Mouse (Mus musculus): ENCODE results near the gene Copz2. TPM values are rescaled to one million over a fixed set of nuclear protein-coding genes. Genes with fewer than 3 reads are reported as not detected.
"Not testable (repeated sequence)": the region's sequence is repeated elsewhere in the genome, so short reads cannot be mapped to it uniquely, and the experiment has no call there.

The Copz2 gene
- 10 to 100 TPM; 56.5 to 60.6 TPM for total RNA-seq (2021)
- long read RNA-seq, experiment 1, transcript Copz2-201 (9 exons, 930 nt) = major isoform, 21 of 21 reads
- long read RNA-seq, experiment 1, partial matches to known transcripts = 0 of 21 reads
- long read RNA-seq, experiment 1, other reads (novel, unspliced or antisense) = 0 of 21 reads
- long read RNA-seq, experiment 2, transcript Copz2-201 (9 exons, 930 nt) = major isoform, 47 of 49 reads
- long read RNA-seq, experiment 2, partial matches to known transcripts = 0 of 49 reads
- long read RNA-seq, experiment 2, other reads (novel, unspliced or antisense) = 2 of 49 reads

DNA sequence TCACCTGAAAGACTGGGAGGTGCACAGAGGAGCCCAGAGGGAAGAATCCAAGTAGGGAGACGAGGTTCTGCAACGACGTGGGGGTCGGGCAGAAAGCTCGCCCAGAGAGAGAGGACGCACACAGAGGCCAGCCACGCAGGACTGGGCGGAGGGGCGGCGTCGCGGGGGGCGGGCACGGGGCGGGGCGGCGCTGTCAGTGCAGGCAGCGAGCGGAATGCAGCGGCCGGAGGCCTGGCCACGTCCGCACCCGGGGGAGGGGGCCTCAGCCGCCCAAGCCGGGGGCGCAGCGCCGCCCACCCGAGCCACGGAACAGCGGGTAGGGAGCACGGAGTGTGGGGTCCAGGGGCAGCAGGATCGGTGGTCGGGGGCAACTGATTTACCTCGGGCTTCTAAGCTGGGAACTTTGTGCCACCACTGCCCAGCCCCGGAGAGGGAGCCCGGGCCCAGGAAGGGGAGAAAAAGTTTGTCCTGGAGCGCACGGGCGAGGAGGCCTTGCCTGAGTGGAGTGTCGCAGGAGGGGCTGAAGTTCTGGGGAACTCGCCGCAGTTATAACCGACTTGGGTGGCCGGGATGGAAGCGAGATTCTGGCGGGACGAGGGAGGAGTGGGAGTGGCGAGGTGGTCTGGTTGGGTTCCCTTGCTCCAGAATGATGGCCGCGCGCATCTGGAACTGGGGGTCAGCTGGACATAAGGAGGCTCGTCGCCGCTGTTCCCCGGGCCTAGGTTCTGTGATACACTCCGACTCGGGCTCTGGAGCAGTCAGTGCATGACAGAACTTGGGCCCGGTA lies at the start of gene Copz2:
TSS of gene Copz2 (plus strand) at position 190 of the 787 bp plus-strand sequence.
- peak; percentile 64 to 67 for DNase-seq (ENCODE audit: low spot score in 2 of 2)

DNA sequence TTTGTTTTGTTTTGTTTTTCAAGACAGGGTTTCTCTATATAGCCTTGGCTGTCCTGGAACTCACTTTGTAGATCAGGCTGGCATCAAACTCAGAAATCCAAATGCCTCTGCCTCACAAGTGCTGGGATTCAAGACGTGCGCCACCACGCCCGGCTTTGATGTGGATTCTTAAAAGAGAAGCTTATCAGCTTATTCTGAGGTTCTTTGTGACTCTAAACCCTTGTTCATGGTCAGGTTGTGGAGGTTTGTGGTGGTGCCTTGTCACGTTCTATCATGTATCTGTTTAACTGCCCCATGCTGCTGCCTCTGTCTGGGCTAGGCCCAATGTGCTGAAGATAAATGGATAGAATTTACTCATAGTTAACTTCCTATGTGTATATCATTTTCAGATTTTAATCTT lies 44.1 kb upstream of the Copz2 start:
- peak in 1 of 2 experiments; percentile 7 for DNase-seq (ENCODE audit: low spot score in 2 of 2)

GRCm38 (mm10) chr11:96808066-96808465 lies 41.6 kb upstream of the Copz2 start:
- no peak for DNase-seq (ENCODE audit: low spot score in 2 of 2)

DNA sequence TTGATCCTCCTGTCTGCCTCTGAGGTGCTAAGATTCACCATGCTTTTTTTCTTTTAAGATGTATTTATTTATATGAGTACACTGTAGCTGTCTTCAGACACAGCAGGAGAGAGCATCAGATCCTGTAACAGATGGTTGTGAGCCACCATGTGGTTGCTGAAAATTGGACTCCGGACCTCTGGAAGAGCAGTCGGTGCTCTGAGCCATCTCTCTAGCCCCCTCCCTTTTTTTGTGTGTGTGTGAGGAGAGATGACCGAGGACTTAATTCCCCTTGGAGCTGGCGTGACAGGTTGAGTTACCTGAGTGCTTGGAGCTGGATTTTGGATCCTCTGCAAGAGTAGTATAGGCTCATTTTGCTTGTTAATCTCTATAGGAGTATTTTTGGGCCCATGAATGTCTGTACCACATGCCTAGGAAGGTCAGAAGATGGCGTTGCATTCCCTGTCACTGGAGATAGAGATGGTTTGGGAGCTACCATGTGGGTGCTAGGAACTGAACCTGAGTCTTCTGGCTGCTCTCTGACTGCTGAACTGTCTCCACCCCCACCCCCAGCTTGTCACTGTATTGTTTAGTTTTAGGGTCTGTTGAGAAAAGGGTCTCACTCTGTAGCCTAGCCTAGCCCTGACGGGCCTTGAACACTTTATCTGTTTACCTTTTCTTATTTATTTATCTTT lies 40.0 kb upstream of the Copz2 start:
- DNase-seq (ENCODE audit: low spot score in 2 of 2) = no peak

DNA sequence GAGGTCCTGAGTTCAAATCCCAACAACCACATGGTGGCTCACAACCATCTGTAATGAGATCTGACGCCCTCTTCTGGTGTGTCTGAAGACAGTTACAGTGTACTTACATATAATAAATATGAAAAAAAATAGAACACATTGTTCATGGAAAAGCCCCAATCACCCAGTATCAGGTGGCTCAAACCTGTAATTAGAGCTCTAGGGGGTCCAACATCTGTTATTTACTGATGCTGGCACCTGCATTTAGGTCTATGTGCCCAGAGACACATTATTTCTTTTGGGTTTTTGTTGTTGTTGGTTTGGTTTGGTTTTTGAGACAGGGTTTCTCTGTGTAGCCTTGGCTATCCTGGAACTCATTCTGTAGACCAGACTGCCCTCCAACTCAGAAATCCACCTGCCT lies 38.5 kb upstream of the Copz2 start:
- not testable (repeated sequence) for DNase-seq (ENCODE audit: low spot score in 2 of 2)

- no peak for DNase-seq (ENCODE audit: low spot score in 2 of 2)
Measured at GRCm38 (mm10) chr11:96813455-96813854, 36.2 kb upstream of the Copz2 start.

GRCm38 (mm10) chr11:96813920-96814319 lies 35.8 kb upstream of the Copz2 start:
- no peak for DNase-seq (ENCODE audit: low spot score in 2 of 2)

- no peak for DNase-seq (ENCODE audit: low spot score in 2 of 2)
Measured at GRCm38 (mm10) chr11:96814443-96814842, 35.2 kb upstream of the Copz2 start.

- DNase-seq (ENCODE audit: low spot score in 2 of 2) = no peak
Measured at GRCm38 (mm10) chr11:96815895-96816294, 33.8 kb upstream of the Copz2 start.

DNA sequence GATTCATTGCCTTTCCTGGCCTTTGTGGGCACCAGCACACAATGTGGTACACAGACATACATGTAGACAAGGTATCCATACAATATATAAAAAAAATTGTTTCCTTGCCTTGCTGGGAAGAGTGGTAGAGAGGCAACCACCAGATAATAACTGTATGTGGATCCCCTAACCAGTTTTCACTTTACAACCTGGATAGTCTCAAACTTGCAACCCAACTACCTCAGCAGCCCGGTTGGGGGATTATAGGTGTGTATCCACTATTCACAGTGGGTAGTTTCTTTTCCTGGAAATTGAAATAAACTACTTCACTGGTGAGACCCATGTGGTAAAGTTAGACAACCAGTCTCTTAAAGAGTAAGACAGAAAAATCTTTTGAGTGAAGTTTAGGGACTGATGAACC lies 33.2 kb upstream of the Copz2 start:
- DNase-seq (ENCODE audit: low spot score in 2 of 2) = no peak

- no peak for DNase-seq (ENCODE audit: low spot score in 2 of 2)
Measured at GRCm38 (mm10) chr11:96816979-96817378, 32.7 kb upstream of the Copz2 start.

DNA sequence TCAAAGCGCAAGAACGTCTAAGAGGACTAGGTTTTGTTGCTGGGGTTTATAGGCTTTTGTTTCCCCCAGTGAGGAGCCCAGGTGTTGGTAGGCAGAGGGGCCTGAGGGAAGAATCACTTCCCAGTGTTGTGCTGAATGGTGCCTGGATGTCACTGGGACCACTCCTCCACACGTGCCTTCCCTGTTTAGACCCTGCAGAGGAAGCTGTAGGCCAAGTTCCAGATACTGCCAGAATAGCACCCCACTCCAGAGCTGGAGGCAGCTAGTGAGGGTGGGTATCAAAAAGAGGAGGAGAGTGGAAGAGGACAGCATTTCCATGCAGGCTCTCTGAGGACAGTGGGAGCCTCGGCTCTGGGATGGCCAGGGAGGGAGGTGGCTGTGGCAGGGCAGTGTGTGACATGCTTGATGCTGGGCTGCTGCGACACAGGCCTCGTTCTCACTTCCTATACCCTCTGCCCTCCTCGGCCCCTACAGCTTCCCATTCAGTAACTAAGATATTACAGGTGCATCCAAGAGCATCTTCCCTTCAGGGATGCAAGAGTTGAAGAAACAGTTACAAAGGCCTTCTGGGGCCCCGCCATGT lies 31.5 kb upstream of the Copz2 start:
- no peak for DNase-seq (ENCODE audit: low spot score in 2 of 2)

DNA sequence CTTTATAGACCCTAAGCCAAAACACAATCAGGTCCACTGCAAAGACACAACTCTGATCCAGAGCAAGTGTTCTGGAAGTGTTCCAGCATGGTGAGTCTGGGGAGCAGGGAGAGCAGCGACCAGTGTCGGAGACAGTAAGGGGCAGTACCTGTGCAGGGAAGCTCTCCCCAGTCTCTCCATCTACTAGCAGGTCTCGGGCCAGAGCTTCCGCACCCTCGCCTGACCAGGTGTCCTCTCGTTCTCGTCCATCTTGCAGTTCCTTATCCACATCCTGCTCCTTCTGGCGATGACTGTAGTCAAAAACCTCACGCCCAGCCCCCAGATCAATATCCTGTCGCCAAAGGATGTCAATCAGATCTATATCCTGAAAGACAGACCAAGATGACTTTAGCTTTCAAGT lies 27.7 kb upstream of the Copz2 start:
- no peak for DNase-seq (ENCODE audit: low spot score in 2 of 2)

GRCm38 (mm10) chr11:96822675-96823470 lies 26.8 kb upstream of the Copz2 start:
- DNase-seq (ENCODE audit: low spot score in 2 of 2) = peak in 1 of 2 experiments; percentile 47

- DNase-seq (ENCODE audit: low spot score in 2 of 2) = peak in 1 of 2 experiments; percentile 26
Measured at GRCm38 (mm10) chr11:96823471-96823837, 26.2 kb upstream of the Copz2 start.

DNA sequence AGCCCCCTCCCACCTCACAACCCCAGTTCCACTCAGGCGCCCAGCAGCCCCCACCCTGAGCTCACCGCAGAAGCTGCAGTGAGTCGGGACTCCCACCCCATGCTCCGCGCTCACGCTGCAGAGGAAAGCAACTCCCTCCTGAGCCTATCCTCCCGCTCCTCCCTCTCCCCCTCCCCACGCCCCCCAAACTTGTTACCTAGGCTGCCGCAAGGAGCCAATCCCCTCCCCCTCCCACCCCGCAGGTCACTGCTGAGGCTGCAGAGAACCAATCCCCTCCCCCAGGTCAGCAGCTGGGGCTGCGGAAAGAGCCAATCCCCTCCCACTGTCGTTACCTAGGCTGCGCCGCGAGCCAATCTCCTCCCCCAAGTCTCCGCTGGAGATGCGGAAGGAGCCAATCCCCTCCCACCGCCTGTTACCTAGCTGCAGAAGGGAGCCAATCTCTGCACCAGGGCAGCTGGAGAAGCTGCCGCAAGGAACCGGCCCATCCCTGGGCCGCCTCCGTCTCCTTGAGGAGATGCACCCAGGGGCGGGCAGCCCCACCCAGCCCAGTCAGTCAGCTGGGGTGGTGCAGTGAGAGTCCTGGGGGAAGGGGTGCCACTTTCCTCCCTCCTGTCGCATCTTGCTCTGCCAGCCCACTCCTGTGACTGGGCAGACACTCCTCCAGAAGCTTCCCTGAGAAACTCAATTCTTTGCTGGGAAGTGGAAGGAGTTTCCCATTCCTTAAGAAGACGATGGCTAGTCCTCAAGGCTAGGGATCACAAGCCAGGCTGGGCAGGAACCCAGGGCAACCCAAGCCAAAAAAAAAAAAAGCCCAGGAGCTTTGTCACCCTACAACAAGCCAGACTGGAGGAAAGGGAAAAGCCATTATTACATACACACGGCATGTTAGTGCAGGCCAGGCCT lies 25.5 kb upstream of the Copz2 start:
- DNase-seq (ENCODE audit: low spot score in 2 of 2) = peak; percentile 76 to 82

- peak; percentile 58 to 75 for DNase-seq (ENCODE audit: low spot score in 2 of 2)
Measured at GRCm38 (mm10) chr11:96824783-96825495, 24.7 kb upstream of the Copz2 start.

DNA sequence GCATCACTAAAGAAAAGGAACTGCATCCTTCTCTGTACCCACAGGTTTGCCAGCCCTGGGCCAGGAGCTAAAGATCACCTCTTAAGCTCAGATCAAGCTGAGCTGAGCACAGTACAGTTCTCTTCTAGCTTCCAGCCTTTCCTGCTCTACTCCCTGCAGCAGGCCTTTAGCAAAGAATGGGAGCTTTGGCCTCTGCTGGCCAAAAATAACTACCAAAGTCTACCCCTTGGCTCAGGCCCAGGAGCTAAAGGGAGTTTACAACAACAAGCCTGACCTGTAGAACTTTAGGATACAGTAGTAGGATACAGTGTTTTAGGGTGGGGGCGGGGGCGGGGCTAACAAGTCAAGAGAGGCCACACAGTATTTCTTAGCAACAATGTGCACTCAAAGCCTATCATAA lies 23.2 kb upstream of the Copz2 start:
- DNase-seq (ENCODE audit: low spot score in 2 of 2) = no peak

GRCm38 (mm10) chr11:96827062-96827581 lies 22.5 kb upstream of the Copz2 start:
- peak; percentile 27 to 41 for DNase-seq (ENCODE audit: low spot score in 2 of 2)
